Mouse (Mus musculus) testis, adult 2 months (tissue): ENCODE results near the gene Gm20388.

Experiments
- CTCF ChIP-seq: fragments of 200-500 bp; IDR thresholded peaks from 2 replicates; pipeline ENCODE4 v1.5.1; 2012; ENCODE audit warnings: low read depth, mild to moderate bottlenecking, inconsistent platforms, low read length, moderate library complexity; ENCODE audit not compliant: control insufficient read depth, insufficient read depth, insufficient replicate concordance
- POLR2A ChIP-seq: fragments of 200-500 bp; IDR thresholded peaks from 2 replicates; pipeline ENCODE4 v1.6.1; 2012; ENCODE audit warnings: low read depth, mild to moderate bottlenecking, inconsistent platforms, low read length, moderate library complexity; ENCODE audit not compliant: control insufficient read depth

DNA sequence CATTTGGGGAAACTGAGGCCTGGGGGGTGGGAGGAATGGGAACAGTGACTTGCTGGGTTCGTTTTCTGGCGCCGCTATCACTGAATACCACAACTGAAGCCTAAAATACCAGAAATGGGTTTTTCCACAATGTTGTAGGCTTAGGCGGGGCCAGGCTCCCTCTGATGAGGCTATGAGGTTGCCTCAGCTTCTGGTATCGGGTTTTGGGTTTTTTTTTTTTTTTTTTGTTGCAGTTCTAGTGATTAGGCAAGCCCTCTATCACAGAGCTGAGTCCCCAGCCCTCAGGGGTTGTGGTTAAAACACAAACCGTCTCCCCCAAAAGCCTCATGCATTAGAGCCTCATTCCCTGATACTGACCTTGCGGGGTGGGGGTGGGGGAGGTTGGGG is 467.2 kb downstream of the Gm20388 start:
- TF ChIP-seq CTCF, result no peak
- no peak for TF ChIP-seq POLR2A
